Comparison of ENCODE assay signal across 10 mouse cellular contexts in genomic region chr13:41097324-41098058, GRCm38 (mm10). TPM values are rescaled to one million over a fixed set of nuclear protein-coding genes. Genes with fewer than 3 reads are reported as not detected.
DNase-seq lines count a peak whose midpoint lies in the region; ATAC-seq and TF ChIP-seq lines count a peak whose summit lies in the region.
"Had no signal": no experiment of that assay in that cellular context is flagged by ENCODE, and none has a peak within 500 bp of the region (broad histone marks: within the 10 kb centered on the region; RNA-seq: fewer than 3 reads in every experiment).

No protein-coding gene starts in this region.

- ATAC-seq in liver, postnatal 0 days = no peak
- peak; percentile 90 for ATAC-seq in megakaryocyte, adult 5-6 weeks (ENCODE audit: poor library complexity, severe bottlenecking)
- ATAC-seq in midbrain, embryonic 11.5 days (ENCODE audit: low FRiP score) = no peak

- H3K4me3 ChIP-seq in liver, postnatal 0 days (ENCODE audit: low read depth, low read length) = no peak overlapping the region
- no peak overlapping the region for H3K4me3 ChIP-seq in midbrain, embryonic 11.5 days (ENCODE audit: low read depth, low read length)

- H3K4me1 ChIP-seq in liver, postnatal 0 days (ENCODE audit: insufficient read depth) = peaks cover 2% of the 10 kb centered on the region; the same call in 1 of the 2 replicates
- no peaks in the 10 kb centered on the region for H3K4me1 ChIP-seq in midbrain, embryonic 11.5 days (ENCODE audit: control insufficient read depth, insufficient read depth, low read length)

- intact Hi-C loops in heart, postnatal 14 days (cut with DNase I) = no loop called here
- intact Hi-C loops in left cerebral cortex, postnatal 4 days (cut with DNase I) = no loop called here

- no peak overlapping the region for H3K27ac ChIP-seq in liver, postnatal 0 days (ENCODE audit: low read depth)
- H3K27ac ChIP-seq in midbrain, embryonic 11.5 days (ENCODE audit: low read depth, low read length) = no peak overlapping the region

- no peaks in the 10 kb centered on the region for H3K9me3 ChIP-seq in liver, postnatal 0 days (ENCODE audit: low read length)
- H3K9me3 ChIP-seq in midbrain, embryonic 11.5 days (ENCODE audit: control insufficient read depth, low read length) = no peaks in the 10 kb centered on the region

- peak; percentile 45 for DNase-seq in liver
- DNase-seq in liver, postnatal 0 days = no peak
- peak; percentile 25 to 26 for DNase-seq in heart, postnatal 14 days
- peak; percentile 48 for DNase-seq in yolk sac, embryonic 10.5 days (ENCODE audit: low spot score)
- DNase-seq in midbrain, embryonic 11.5 days (ENCODE audit: low spot score, missing footprints) = no peak
- no peak for DNase-seq in right cerebral cortex, adult 2 months (ENCODE audit: low spot score in 2 of 2)
- DNase-seq in left cerebral cortex, postnatal 4 days = no peak

- TF ChIP-seq EP300 in liver, postnatal 0 days (IDR thresholded peaks at IDR 0.05; ENCODE audit: low read depth) = no peak

- no peaks in the 10 kb centered on the region for H3K36me3 ChIP-seq in liver, postnatal 0 days (replicated peaks; ENCODE audit: insufficient read depth, low read length)
- no peaks in the 10 kb centered on the region for H3K36me3 ChIP-seq in midbrain, embryonic 11.5 days (ENCODE audit: control insufficient read depth, insufficient read depth, low read length)

- WGBS in liver, postnatal 0 days (ENCODE audit: insufficient replicate concordance) = 32% methylated on average over 16 of the region's 16 CpGs
- 82% methylated on average over 16 of the region's 16 CpGs for WGBS in midbrain, embryonic 11.5 days

- no peaks in the 10 kb centered on the region for H3K27me3 ChIP-seq in liver, postnatal 0 days (ENCODE audit: insufficient read depth, low read length)
- H3K27me3 ChIP-seq in midbrain, embryonic 11.5 days (ENCODE audit: control insufficient read depth, insufficient read depth, low read length) = no peaks in the 10 kb centered on the region

- H3K4me2 ChIP-seq in liver, postnatal 0 days (ENCODE audit: low read depth, low read length) = no peak overlapping the region
- H3K4me2 ChIP-seq in midbrain, embryonic 11.5 days = no peak overlapping the region

- no peak for TF ChIP-seq CTCF in liver, postnatal 0 days (IDR thresholded peaks at IDR 0.05; ENCODE audit: low read depth)

- no peak overlapping the region for H3K9ac ChIP-seq in liver, postnatal 0 days (replicated peaks)
- no peak overlapping the region for H3K9ac ChIP-seq in midbrain, embryonic 11.5 days (ENCODE audit: low read length)

RNA-seq across cellular contexts. Expression of gene Gcm2, which starts 13.3 kb away (rescaled TPM):
- polyA plus RNA-seq in liver, postnatal 0 days (2015; fragmentation: Nextera tagmentation; extraction: Ambion mirVana) = not detected in 2 replicates
- total RNA-seq in heart, postnatal 14 days (2021) = not detected
- total RNA-seq in megakaryocyte, adult 5-6 weeks (2015) = not detected in 2 replicates
- 0.26 TPM in 1 of 2 replicates, not detected in the other for total RNA-seq in megakaryocyte, adult 5-6 weeks (2017)
- not detected in 2 replicates for polyA plus RNA-seq in midbrain, embryonic 11.5 days (2014; fragmentation: Nextera tagmentation; extraction: Ambion mirVana)
- not detected for total RNA-seq in left cerebral cortex, postnatal 4 days (2021)
- polyA plus RNA-seq: frontal cortex, adult 2 months had no signal

RNA-seq across cellular contexts. Expression of gene Sycp2l, which starts 16.6 kb away (rescaled TPM):
- polyA plus RNA-seq in liver, postnatal 0 days (2015; fragmentation: Nextera tagmentation; extraction: Ambion mirVana) = not detected in 2 replicates
- total RNA-seq in heart, postnatal 14 days (2021) = not detected
- not detected in 2 replicates for total RNA-seq in megakaryocyte, adult 5-6 weeks (2015)
- not detected in 2 replicates for total RNA-seq in megakaryocyte, adult 5-6 weeks (2017)
- not detected in 2 replicates for polyA plus RNA-seq in midbrain, embryonic 11.5 days (2014; fragmentation: Nextera tagmentation; extraction: Ambion mirVana)
- under 1 TPM in 1 of 2 experiments, not detected in 1; 0.14 TPM for total RNA-seq in left cerebral cortex, postnatal 4 days (2021)
- polyA plus RNA-seq: neural tube, embryonic 11.5 days had no signal

RNA-seq across cellular contexts. Expression of gene Mak, which starts 18.0 kb away (rescaled TPM):
- polyA plus RNA-seq in liver, postnatal 0 days (2015; fragmentation: Nextera tagmentation; extraction: Ambion mirVana) = 0.04 and 0.08 TPM in 2 replicates
- under 1 TPM in 1 of 2 experiments, not detected in 1; 0.19 TPM for total RNA-seq in heart, postnatal 14 days (2021)
- total RNA-seq in megakaryocyte, adult 5-6 weeks (2015) = 0.23 and 0.27 TPM in 2 replicates
- total RNA-seq in megakaryocyte, adult 5-6 weeks (2017) = 0.22 and 0.41 TPM in 2 replicates
- 0.61 TPM in 2 replicates for polyA plus RNA-seq in midbrain, embryonic 11.5 days (2014; fragmentation: Nextera tagmentation; extraction: Ambion mirVana)
- total RNA-seq in left cerebral cortex, postnatal 4 days (2021) = 1 to 10 TPM; 2.6 to 4.0 TPM

Comparison
In these comparisons a context has a peak if more than half of its experiments do, and no peak if none do; other contexts are left out.
1. DNase-seq: peak in liver (single experiment), heart, postnatal 14 days (2 of 2) and yolk sac, embryonic 10.5 days (single experiment); none in liver, postnatal 0 days (single experiment), midbrain, embryonic 11.5 days (single experiment), right cerebral cortex, adult 2 months (0 of 2) and left cerebral cortex, postnatal 4 days (single experiment).